Mouse (Mus musculus): ENCODE measurements around the gene Chic2. TPM values are rescaled to one million over a fixed set of nuclear protein-coding genes. Genes with fewer than 3 reads are reported as not detected.

Chic2 gene
- 25.6 TPM for polyA plus RNA-seq (2014; fragmentation: Illumina TruSeq; extraction: RNeasy Lipid Tissue Mini Kit (QIAGEN cat#74804); ENCODE audit: insufficient read depth, low read depth, low replicate concordance)

DNA sequence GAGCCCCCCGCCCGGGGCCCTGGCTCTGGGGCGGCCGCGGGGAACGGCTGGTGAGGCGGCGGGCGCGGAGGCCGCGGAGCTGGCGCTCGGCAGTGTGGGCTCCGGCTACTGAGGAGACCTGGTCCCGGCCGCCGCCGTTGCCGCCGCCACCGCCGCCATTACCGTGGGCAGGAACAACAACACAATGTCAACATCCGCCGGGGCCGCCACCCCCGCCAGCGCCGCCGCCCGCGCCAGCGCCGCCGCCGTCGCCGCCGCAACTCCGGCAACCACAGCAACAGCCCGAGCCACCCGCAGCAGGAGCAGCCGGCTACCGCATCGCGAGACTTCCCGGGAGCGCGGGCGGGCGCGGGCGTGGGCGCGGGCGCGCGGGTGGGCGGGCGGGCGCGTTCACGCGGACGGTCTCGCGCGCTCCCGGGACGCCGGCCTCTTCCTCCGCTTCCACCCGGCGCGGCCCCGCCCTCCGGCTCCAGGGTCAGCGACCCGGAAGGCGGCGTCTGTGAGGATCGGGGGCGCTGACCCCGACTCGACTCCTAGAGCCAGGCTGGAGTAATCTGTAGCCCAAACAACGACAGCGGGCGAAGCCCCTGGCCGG lies at the start of gene Chic2:
Gene Chic2, minus strand, starts transcription at position 465 of the 595 bp plus-strand sequence.

DNA sequence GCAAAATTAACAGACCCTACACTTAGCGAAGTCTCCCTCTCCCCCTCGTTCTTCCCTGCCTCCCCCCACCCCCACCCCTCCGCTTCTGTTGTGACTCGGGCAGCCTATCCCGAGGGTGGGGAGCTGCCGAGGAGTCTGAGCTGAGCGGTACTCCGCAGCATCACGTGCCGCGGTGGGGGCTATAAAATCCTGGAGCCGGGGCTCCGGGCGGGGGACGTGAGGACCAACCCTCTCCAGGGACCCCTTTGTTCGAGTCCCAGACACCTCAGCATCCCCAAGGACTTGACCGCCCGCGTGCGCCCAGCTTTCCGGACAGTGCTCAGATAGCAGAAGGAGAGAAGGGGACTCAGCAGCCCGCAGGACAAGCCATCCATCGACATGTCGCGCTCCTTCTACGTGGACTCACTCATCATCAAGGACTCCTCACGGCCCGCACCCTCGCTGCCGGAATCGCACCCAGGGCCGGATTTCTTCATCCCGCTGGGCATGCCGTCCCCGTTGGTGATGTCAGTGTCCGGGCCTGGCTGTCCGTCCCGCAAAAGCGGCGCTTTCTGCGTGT lies 30.9 kb upstream of the Chic2 start, which contains the start of gene Gsx2:
Gene Gsx2, plus strand, starts transcription at position 219 of the 559 bp plus-strand sequence.

Other genes starting within 250 kb of the Chic2 start
- gene Gsx2, start 30.8 kb upstream of the Chic2 start, polyA plus RNA-seq (2014; fragmentation: Illumina TruSeq; extraction: RNeasy Lipid Tissue Mini Kit (QIAGEN cat#74804); ENCODE audit: insufficient read depth, low read depth, low replicate concordance), result not detected
- gene Pdgfra, start 107.5 kb upstream of the Chic2 start, polyA plus RNA-seq (2014; fragmentation: Illumina TruSeq; extraction: RNeasy Lipid Tissue Mini Kit (QIAGEN cat#74804); ENCODE audit: insufficient read depth, low read depth, low replicate concordance), result 49.7 TPM

All from lung, adult 10 weeks (tissue).